Mouse (Mus musculus): ENCODE results near the gene Gdnf.

DNA sequence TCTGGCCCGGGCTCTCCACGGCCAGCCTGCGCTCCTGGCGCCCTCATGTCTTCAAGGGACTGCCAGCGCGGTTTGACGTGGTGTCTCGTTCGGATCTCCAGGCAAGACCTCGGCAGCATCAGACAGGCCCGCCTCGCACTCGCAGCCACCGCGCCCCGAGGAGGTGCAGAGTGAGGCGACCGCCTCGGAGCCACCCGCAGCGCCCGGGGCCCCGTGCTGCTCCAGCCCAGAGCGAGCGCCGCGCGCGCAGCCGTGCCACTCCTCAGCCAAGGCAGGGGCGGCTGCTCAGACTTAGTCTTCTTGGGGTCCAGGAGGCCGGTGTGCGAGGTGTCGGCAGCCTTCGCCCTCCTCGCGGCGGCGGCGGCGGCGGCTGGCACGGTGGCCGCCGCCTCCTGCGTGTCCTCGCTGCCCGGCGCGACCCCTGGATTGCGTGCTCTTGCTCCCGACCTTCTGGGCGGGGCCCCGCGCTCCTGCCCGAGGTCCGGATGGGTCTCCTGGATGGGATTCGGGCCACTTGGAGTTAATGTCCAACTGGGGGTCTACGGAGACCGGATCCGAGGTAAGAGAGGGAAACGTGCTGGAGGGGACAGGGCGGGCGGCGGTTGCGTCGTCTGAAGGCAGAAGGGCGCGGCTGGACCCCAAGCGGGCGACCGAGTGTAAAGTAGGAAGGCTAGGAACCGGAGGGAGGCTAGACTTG lies at the start of gene Gdnf:
- TF ChIP-seq CTCF (IDR thresholded peaks at IDR 0.05; ENCODE audit: low read depth) (no peak), EP300 (optimal IDR thresholded peaks at IDR 0.05) (no peak)

Data from stomach, postnatal 0 days (tissue).